Mouse (Mus musculus) liver, embryonic 14.5 days (tissue): Measurements from ENCODE around the gene Apon. TPM values are rescaled to one million over a fixed set of nuclear protein-coding genes. Genes with fewer than 3 reads are reported as not detected.
"Not testable (repeated sequence)": the region's sequence is repeated elsewhere in the genome, so short reads cannot be mapped to it uniquely, and the experiment has no call there.

ENCODE experiments used
- ATAC-seq: fragments of 200-750 bp; cut with Nextera tagmentation; 2 replicates; pipeline ENCODE4 v1.8.0; 2017; ENCODE audit warnings: moderate number of reproducible peaks, mild to moderate bottlenecking, moderate library complexity; ENCODE audit not compliant: insufficient read depth
- DNase-seq, 3 experiments: peaks; one replicate each; pipeline ENCODE4 v3.0.0-alpha.2; 2012 to 2013; ENCODE audit warnings: low read depth in 3 of 3, low spot score in 3 of 3
- H3K27ac ChIP-seq: fragments of 300-500 bp; sonication (generic); 2 replicates; pipeline ENCODE4 v1.5.1; 2014; ENCODE audit warnings: moderate library complexity, mild to moderate bottlenecking, control low read depth, inconsistent platforms
- H3K27me3 ChIP-seq: fragments of 300-500 bp; sonication (generic); 2 replicates; pipeline ENCODE4 v1.6.1; 2014; ENCODE audit warnings: mild to moderate bottlenecking, low read length, moderate library complexity; ENCODE audit not compliant: control insufficient read depth, insufficient read depth
- H3K36me3 ChIP-seq: fragments of 300-500 bp; sonication (generic); replicated peaks from 2 replicates; pipeline ENCODE4 v1.6.1; 2014; ENCODE audit warnings: low read depth; ENCODE audit not compliant: control insufficient read depth, insufficient read depth
- H3K4me1 ChIP-seq, 2 experiments: fragments of 200-500 bp in 1 of 2; fragments of 300-500 bp in 1 of 2; sonication (generic) in 1 of 2; replicated peaks; 2 replicates each; pipeline ENCODE4 v1.6.1; 2012 to 2014; ENCODE audit warnings: antibody characterized with exemption in 1 of 2, inconsistent platforms in 1 of 2, low read length in 1 of 2; ENCODE audit not compliant: control insufficient read depth in 2 of 2, insufficient read depth in 2 of 2
- H3K4me2 ChIP-seq: fragments of 300-500 bp; sonication (generic); 2 replicates; pipeline ENCODE4 v1.6.1; 2014; ENCODE audit warnings: low read depth, mild to moderate bottlenecking, control low read depth, moderate library complexity
- H3K4me3 ChIP-seq, 2 experiments: fragments of 200-500 bp in 1 of 2; fragments of 300-500 bp in 1 of 2; sonication (generic) in 1 of 2; 2 replicates each; pipeline ENCODE4 v1.5.1; 2012 to 2014; ENCODE audit warnings: low read depth in 2 of 2, low read length in 2 of 2, mild to moderate bottlenecking in 2 of 2, control low read depth in 1 of 2, inconsistent platforms in 1 of 2, moderate library complexity in 1 of 2; ENCODE audit not compliant: insufficient read depth in 1 of 2
- H3K9ac ChIP-seq: fragments of 300-500 bp; sonication (generic); replicated peaks from 2 replicates; pipeline ENCODE4 v1.6.1; 2014; ENCODE audit warnings: mild to moderate bottlenecking, control low read depth, moderate library complexity
- H3K9me3 ChIP-seq: fragments of 300-500 bp; sonication (generic); 2 replicates; pipeline ENCODE4 v1.6.1; 2016; ENCODE audit warnings: low read length, mixed read lengths; ENCODE audit not compliant: control insufficient read depth
- CTCF ChIP-seq: IDR thresholded peaks from 2 replicates; pipeline ENCODE4 v1.5.1; 2016; ENCODE audit warnings: antibody characterized with exemption, low read depth, control low read depth
- EP300 ChIP-seq: IDR thresholded peaks from 2 replicates; pipeline ENCODE4 v1.6.1; 2016; ENCODE audit warnings: antibody characterized with exemption, low read depth
- WGBS: fragments of 180-500 bp; shearing (Covaris S2); extraction: QIAGEN DNeasy Blood & Tissue Kit; methylation state at CpG from one replicate; pipeline ENCODE4 v1.1.7; 2014; ENCODE audit not compliant: insufficient replicate concordance; 5-methylcytosine and 5-hydroxymethylcytosine counted together
- polyA plus RNA-seq, 2 experiments: library from polyadenylated mRNA; depleted of rRNA in 1 of 2; stranded (reverse) in 1 of 2; unstranded in 1 of 2; fragments of >200 nt; fragmentation: Nextera tagmentation in 1 of 2; extraction: Ambion mirVana in 1 of 2; gene quantifications; 2 replicates each; pipeline versions ENCODE4 v1.2.1 to v1.2.3; 2012 to 2014

Gene Apon
- polyA plus RNA-seq, 2 experiments = 0.52 to 0.73 TPM

DNA sequence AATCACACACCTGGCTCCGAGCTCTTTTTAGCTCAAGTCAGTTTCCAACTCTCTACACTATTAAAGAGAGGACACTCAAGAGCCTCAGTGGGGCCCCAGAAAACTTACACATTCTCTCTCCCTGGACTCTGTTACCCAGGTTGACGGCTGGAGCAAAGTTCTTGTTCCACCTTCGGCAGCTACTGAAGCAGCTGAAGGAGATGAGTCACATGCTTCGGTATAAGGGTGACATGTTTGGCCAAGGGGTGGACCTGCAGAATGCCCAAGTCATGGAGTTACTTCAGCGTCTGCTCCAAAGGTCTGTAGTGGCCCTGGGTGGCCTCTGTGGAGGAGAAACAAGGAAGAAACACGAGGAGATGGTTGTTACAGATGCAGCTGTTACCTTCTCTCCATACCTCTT lies 27.0 kb downstream of the Apon start:
- ATAC-seq (no peak), DNase-seq (no peak)
- H3K9ac ChIP-seq = no peak overlapping the region
- peaks cover 10% of the 10 kb centered on the region for H3K36me3 ChIP-seq
- H3K4me2 ChIP-seq = no peak overlapping the region
- no peaks in the 10 kb centered on the region for H3K4me1 ChIP-seq
- 75% methylated on average over 6 of the region's 6 CpGs for WGBS
- no peaks in the 10 kb centered on the region for H3K27me3 ChIP-seq
- H3K4me3 ChIP-seq = no peak overlapping the region
- H3K9me3 ChIP-seq = no peaks in the 10 kb centered on the region
- no peak overlapping the region for H3K27ac ChIP-seq
- TF ChIP-seq EP300 (no peak), CTCF (no peak)

DNA sequence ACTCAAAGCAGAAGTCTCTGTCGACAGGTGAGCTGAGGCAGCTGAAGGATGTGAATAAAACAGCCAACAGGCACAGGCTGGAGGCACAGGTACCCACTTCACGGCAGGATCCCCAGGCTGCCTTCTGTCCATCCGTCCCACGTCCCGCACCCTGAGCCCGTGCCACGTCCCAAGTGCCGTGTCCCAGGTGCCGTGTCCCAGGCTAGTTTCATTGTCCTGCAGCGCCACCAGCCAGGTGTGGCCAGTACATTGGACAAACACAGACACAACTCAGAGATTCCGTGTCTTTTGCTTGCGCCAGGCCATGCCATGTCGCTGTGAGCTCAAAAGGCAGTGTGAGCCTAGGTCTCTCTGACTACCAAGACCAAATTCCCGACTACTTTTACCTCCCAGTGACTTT lies 27.8 kb downstream of the Apon start:
- H3K9me3 ChIP-seq = no peaks in the 10 kb centered on the region
- TF ChIP-seq EP300 = no peak
- TF ChIP-seq CTCF = peak; percentile 9; the same call in 1 of the 2 replicates
- DNase-seq = no peak
- peaks cover 10% of the 10 kb centered on the region for H3K36me3 ChIP-seq
- no peak overlapping the region for H3K4me2 ChIP-seq
- no peak overlapping the region for H3K27ac ChIP-seq
- WGBS = 85% methylated on average over 14 of the region's 14 CpGs
- H3K4me3 ChIP-seq = no peak overlapping the region
- ATAC-seq = no peak
- H3K4me1 ChIP-seq = no peaks in the 10 kb centered on the region
- no peaks in the 10 kb centered on the region for H3K27me3 ChIP-seq
- H3K9ac ChIP-seq = no peak overlapping the region

DNA sequence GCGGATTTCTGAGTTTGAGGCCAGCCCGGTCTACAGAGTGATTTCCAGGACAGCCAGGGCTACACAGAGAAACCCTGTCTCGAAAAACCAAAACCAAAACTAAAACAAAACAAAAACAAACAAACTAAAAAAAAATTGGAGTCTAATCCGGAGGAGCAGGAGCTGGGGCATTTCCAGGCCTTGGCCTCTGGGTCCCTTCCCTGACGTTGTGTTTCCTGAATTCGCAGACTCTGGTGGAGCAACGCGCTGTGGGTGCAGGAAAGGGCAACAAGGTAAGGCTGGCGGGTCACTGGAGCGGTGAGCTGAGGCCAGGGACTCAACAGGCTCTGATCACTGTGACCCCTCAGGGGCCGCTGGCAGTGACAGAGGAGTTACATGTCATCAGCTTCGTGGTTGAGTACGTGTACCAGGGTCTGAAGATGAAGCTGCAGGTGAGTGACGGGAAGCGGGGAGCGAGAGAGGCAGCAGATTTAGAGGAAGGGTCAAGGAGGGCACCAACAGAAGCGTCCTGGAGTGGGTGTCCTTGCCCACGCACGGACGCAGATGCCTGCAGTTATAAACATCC lies 29.1 kb downstream of the Apon start:
- Histone ChIP-seq H3K4me2 (no peak overlapping the region), H3K27ac (no peak overlapping the region), H3K4me3 (no peak overlapping the region), H3K36me3 (peaks cover 10% of the 10 kb centered on the region), H3K27me3 (no peaks in the 10 kb centered on the region), H3K9ac (no peak overlapping the region), H3K9me3 (no peaks in the 10 kb centered on the region), H3K4me1 (no peaks in the 10 kb centered on the region)
- DNase-seq (no peak), ATAC-seq (no peak)
- WGBS = 81% methylated on average over 20 of the region's 20 CpGs
- no peak for TF ChIP-seq EP300
- TF ChIP-seq CTCF = no peak

DNA sequence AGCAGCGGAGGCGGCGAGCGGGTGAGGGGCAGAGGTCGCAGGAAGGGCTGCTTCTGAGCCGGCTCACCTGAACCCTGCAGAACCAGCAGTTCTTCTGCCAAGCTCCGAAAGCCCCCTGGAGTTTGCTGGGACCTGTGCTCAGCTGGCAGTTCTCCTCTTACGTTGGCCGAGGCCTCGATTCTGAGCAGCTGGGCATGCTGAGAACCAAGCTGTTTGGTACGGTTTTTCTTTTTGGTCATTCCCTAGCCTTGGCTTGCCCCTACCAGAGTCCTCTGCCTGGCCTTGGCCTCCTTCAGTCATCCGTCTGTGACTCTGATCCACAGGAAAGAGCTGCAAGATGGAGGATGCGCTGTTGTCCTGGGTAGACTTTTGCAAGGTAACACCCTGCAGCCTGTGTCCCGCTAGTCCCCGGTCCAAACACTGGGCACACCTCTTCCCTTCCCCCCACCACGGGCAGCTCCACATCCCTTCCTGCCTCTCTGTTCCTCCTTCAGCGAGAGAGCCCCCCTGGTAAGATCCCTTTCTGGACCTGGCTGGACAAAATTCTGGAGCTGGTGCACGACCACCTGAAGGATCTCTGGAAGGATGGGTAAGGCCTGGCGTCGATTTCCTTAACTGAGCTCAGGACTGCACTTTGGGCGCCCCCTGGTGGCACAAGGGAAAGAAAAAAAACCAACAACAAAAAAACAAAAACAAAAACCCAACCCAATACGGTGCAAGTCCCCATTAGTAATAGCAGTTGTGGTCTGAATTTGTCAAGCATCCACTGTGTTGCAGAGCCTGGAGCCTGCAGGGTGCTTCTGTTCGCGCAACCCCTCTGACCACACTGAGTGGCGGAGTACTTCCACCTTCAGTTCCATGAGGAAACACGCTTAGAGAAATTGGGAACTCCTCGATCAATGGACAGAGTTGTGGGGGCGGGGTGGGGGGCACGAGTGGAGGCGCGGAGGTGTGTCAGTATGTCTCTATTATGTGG lies 30.0 kb downstream of the Apon start:
- Histone ChIP-seq H3K27me3 (no peaks in the 10 kb centered on the region), H3K27ac (no peak overlapping the region), H3K9me3 (no peaks in the 10 kb centered on the region), H3K4me2 (no peak overlapping the region), H3K4me1 (no peaks in the 10 kb centered on the region), H3K9ac (no peak overlapping the region), H3K4me3 (no peak overlapping the region), H3K36me3 (peaks cover 10% of the 10 kb centered on the region)
- TF ChIP-seq CTCF (peak; percentile 86), EP300 (no peak)
- ATAC-seq (peak; percentile 28; the same call in 1 of the 2 replicates), DNase-seq (peak in 2 of 3 experiments; percentile 53 to 58)
- 62% methylated on average over 31 of the region's 31 CpGs for WGBS

DNA sequence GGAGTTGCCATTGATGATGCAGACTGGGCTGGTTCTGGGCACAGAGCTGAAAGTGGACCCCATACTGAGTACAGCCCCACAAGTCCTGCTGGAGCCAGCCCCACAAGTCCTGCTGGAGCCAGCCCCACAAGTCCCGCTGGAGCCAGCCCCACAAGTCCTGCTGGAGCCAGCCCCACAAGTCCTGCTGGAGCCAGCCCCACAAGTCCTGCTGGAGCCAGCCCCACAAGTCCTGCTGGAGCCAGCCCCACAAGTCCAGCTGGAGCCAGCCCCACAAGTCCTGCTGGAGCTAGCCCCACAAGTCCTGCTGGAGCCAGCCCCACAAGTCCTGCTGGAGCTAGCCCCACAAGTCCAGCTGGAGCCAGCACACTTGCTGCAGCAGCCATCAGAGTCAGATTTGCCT lies 36.7 kb downstream of the Apon start:
- not testable (repeated sequence) for H3K4me3 ChIP-seq, H3K4me1 ChIP-seq, H3K27ac ChIP-seq, H3K9me3 ChIP-seq, H3K9ac ChIP-seq, H3K4me2 ChIP-seq, ATAC-seq, H3K36me3 ChIP-seq, H3K27me3 ChIP-seq, DNase-seq
- WGBS = 93% methylated on average over 1 of the region's 1 CpGs
